Mouse (Mus musculus): ENCODE results near the gene Hint1.
A peak's percentile ranks its signal among the peaks of the same experiment; 100 is the strongest.
"Not testable (repeated sequence)": the region's sequence is repeated elsewhere in the genome, so short reads cannot be mapped to it uniquely, and the experiment has no call there.

Hint1 gene

DNA sequence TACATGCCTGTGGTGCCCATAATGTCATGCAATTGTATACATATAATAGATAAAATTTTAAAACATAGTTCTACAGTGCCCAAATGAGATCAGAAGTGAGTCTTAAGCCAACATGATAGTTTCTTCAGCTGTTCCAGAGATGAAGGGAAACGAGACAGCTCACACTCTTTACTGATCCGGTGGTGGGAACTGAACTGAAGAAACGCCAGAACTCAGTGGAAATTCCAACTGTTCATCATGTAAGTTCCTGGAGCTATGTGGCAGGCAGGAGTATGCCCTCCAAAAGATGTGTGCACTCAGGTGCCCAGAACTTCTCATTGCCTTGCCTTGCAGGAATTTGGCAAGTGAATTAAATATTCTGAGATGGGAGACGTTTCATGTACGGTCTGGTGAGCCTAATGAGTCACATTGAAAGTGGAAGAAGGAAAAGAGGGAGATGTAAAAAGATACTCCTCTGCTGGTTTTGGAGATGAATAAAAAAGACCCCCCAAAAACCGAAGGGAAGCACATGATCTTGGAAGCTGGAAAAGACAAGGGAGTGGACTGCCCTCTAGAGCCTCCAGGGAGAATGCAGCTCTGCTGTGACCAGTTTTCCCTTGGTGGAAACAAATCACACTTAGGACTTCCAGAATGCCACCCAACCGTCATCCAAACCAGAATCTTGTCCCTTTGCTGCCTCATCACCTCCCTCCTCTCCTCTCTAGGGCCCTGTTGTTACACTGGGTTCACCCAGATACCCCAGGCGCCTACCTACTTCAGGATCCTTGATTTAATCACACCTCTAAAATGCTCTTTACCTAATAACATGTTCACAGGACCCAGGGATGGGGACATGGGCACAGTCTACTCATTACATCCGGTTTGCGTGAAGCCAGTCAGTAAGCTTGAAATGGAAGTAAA lies 3.3 kb upstream of the Hint1 start:
- DNase-seq = peak; percentile 76

- no peak for DNase-seq
These were observed 675 bp upstream of the Hint1 start for GRCm38 (mm10) chr11:54865330-54866085.

DNA sequence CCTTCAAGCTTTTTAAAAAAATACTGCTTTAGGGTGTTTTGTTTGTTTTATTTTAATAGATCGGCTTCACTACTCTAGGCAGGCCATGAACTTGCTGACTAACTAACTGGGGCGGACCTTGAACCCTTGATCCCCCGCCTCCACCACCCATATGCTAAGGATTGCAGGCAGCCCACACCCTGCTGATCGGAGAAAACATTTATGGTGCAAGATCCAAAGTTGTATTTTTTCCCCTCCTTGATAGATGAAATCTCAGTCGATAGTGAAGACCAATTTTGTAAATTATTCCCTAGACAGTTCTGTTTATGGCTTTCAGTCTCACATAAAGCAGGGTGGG lies 834 bp downstream of the Hint1 start:
- DNase-seq = no peak

DNA sequence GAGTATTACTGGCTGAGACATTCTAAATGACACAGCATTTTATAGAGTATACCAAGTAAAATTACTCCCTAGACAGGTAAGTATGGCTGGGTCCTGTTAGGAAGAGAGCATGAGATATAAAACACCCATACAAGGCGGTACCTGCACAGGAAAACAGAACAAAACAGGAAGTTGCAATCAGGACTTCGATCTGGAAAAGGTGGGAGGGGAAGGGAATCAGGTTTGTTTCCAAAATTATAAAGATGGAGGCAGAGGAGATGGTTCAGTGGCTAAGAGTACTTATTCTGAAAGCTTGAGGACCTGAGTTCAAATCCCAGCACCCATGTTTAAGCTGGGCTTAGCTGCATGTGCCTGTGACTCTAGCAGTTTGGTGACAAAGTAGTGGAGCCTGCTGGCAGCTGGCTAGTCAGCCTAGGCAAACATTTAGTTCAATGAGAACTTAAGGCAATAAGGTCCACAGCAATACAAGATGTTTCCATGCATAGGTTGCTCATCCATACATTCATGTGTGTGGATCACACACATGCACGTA lies 1.8 kb downstream of the Hint1 start:
- no peak for DNase-seq

DNA sequence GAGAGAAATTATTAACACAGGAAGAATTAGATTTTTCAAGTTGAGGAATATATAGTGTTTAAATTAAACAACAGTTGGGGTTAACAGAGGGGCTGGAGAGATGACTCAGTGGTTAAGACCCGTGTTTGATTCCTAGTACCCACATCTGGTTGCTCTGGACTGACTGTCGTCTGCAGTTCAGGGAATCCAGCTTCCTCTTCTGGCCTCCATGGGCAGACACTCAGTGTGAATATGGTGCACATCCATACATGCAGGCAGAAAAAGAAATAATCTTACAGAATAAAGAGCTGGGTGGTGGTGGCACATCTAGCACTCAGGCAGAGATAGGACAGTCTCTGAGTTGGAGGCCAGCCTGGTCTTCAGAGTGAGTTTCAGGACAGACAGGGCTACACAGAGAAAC lies 2.3 kb downstream of the Hint1 start:
- no peak for DNase-seq

GRCm38 (mm10) chr11:54869318-54869717 lies 3.1 kb downstream of the Hint1 start:
- DNase-seq = no peak

DNA sequence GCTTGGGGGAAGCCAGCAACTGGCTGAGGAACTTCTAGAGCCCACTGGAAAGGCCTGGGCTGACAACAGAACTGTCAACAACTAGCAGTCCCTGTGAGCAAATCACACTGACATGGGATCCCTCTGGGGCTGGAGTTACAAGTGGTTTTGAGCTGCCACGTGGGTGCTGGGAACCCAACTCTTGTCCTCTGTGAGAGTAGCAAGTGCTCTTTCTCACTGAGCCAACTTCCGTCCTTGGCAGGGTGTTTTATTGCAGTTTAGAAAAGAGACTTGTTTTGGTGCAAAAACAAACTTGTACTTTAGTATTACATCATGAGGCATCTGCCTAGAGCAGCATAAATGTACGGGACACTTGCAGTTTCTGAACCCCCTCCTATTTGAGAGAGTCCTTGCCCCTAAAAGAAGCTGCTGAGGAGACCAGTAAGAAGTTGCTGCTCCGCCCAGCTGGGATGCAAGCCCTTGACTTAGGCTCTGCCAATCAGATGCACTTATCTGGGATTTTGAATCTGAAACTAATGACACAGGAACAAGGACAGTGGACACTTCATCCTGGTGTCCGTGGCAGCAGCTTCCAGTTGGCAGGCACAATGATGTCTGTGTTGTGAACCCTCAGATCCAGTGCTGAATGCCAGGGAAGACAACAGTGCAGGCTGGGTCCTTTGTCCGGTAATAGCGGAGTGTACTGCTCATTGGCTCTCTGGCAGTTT lies 5.8 kb downstream of the Hint1 start:
- DNase-seq = no peak

GRCm38 (mm10) chr11:54876031-54876430 lies 9.8 kb downstream of the Hint1 start:
- DNase-seq = no peak

- no peak for DNase-seq
These were observed 12.7 kb downstream of the Hint1 start for GRCm38 (mm10) chr11:54878893-54879292.

DNA sequence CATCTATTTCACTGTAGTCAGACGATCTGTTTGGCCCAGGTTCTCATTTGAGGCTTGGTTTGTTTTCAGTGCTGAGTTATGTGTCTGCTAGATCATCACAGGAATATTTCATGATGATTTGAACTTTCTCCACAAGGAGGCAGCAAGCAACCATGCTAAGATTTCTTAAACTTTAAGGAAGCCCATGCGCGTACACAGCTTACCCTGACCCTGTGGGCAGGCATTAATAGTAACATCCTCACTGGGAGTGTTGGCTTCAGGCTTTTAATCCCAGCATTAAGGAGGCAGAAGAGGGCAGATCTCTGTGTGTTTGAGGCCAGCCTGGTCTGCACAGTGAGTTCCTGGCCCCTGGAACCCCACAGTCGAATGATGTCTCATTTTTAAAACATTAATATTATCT lies 13.3 kb downstream of the Hint1 start:
- peak; percentile 83 for DNase-seq

- no peak for DNase-seq
These were observed 13.7 kb downstream of the Hint1 start for GRCm38 (mm10) chr11:54879922-54880321.

DNA sequence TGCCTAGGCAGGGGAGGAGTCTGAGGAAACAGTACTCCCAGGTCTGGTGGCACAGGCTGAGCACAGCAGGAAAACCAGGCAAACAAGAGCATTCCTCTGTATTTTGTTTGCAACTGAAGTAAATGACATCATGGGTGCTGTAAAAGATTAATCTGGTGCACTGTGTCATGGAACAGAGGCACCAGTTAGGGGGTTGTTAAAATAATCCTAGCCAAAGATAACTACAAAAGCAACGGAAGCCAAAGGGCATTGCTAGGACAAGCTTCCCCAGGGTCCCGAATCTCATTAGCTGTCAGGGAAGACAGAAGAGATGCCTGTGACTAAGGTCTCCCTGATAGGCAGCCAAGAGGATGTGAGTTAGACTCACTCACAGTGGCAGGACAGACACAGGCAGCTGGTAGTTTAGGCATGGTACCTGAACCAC lies 14.9 kb downstream of the Hint1 start:
- peak; percentile 55 for DNase-seq

GRCm38 (mm10) chr11:54882671-54883070 lies 16.5 kb downstream of the Hint1 start:
- DNase-seq = peak; percentile 49

- no peak for DNase-seq
These were observed 18.1 kb downstream of the Hint1 start for GRCm38 (mm10) chr11:54884197-54884828.

DNA sequence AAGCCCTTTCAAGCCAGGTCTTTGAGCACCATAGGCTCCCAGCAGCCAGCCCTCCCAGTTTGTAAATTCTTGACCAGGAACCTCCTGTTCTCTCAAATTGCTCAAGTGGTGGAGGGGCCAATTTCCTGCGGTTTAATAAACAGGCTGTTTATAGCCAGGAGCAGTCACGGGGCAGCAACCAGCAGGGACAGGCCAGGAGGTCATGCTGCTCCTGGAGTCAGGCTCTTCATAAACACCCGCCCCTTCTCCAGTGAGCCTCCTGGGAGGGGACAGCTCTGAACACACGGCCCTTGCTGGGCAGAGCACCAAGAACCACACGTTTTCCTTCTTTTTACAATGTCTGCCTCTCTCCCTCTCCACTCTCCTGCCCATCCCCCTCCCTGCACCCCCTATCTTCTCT lies 18.8 kb downstream of the Hint1 start:
- peak; percentile 46 for DNase-seq

DNA sequence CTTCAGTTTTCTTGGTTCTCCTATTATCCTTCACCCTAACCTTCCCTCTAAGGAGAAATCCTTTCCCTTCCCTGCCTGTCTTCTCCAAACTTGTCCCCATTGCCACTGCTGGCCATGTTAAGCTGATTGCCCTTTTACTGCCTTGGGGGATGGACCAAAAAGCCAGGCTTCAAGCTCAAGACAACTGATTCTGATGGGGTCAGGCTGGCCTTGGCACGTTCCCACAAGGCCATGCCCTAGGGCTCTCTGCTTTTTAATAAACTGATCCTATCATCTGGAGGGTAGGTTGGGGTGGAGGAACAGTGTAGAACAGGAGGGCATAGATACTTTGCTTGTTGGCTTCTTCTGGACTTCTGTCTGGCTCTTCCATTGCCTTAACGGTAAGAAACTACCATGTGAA lies 19.2 kb downstream of the Hint1 start:
- DNase-seq = no peak

DNA sequence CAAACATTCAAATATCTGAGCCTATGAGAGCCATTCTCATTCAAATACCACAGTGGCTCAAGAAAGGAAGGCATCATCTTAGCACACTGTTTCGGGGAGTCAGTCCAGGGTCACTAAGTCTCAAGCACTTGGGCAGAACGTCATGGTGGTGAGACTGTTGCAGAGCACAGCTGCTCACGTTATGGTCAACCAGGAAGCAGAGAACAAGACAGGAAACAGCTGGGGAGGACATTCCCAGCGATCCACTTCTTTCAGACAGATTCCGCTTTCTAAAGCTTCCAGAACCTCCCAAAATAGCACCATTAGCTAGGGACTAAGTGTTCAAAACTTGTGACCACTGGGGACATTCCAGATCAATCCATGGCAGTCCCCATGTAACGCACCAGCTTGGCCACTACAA lies 21.7 kb downstream of the Hint1 start:
- DNase-seq = no peak

GRCm38 (mm10) chr11:54891341-54891740 lies 25.2 kb downstream of the Hint1 start:
- DNase-seq = no peak

- no peak for DNase-seq
These were observed 25.9 kb downstream of the Hint1 start for GRCm38 (mm10) chr11:54892091-54892490.

- DNase-seq = no peak
These were observed 28.4 kb downstream of the Hint1 start for GRCm38 (mm10) chr11:54894589-54894988.

DNA sequence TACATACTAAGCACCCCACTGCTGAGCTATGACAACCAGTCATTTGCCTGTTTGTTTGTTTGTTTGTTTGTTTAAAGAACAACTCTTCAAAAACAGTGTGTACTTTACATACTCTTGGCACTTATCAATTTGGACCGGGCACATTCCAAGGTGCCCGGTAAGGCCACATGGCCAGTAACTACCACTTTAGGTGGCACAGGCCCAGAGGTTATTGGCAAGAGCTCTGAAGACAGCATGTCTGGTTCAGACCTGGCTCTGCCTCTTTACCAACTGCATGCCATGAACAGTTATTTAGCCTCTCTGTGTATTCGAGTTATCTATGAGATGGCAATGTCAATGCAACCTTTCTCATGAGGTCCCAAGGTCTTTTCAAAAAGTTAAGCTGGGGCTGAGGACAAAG lies 30.5 kb downstream of the Hint1 start:
- DNase-seq = not testable (repeated sequence)

GRCm38 (mm10) chr11:54897470-54897869 lies 31.3 kb downstream of the Hint1 start:
- DNase-seq = no peak

- DNase-seq = no peak
These were observed 33.5 kb downstream of the Hint1 start for GRCm38 (mm10) chr11:54899657-54900056.

Measured in embryo, embryonic 11 days (tissue).